Mouse (Mus musculus) embryonic facial prominence, embryonic 15.5 days (tissue): Measurements from ENCODE around the gene Tbc1d9b. TPM values are rescaled to one million over a fixed set of nuclear protein-coding genes. Genes with fewer than 3 reads are reported as not detected.

Experiments
- ATAC-seq: fragments of 200-750 bp; cut with Nextera tagmentation; 2 replicates; pipeline ENCODE4 v1.8.0; 2017; ENCODE audit warnings: low read depth, moderate TSS enrichment; ENCODE audit not compliant: insufficient number of reproducible peaks, low FRiP score, low TSS enrichment
- H3K27ac ChIP-seq: fragments of 300-500 bp; sonication (generic); replicated peaks from 2 replicates; pipeline ENCODE4 v1.5.1; 2015; ENCODE audit warnings: mild to moderate bottlenecking, inconsistent platforms
- H3K27me3 ChIP-seq: fragments of 300-500 bp; sonication (generic); 2 replicates; pipeline ENCODE4 v1.6.1; 2015; ENCODE audit warnings: inconsistent platforms
- H3K36me3 ChIP-seq: fragments of 300-500 bp; sonication (generic); 2 replicates; pipeline ENCODE4 v1.6.1; 2015; ENCODE audit warnings: mild to moderate bottlenecking, inconsistent platforms
- H3K4me1 ChIP-seq: fragments of 300-500 bp; sonication (generic); 2 replicates; pipeline ENCODE4 v1.6.1; 2015; ENCODE audit warnings: inconsistent platforms
- H3K4me2 ChIP-seq: fragments of 300-500 bp; sonication (generic); replicated peaks from 2 replicates; pipeline ENCODE4 v1.6.1; 2015; ENCODE audit warnings: mild to moderate bottlenecking, inconsistent platforms
- H3K4me3 ChIP-seq: fragments of 300-500 bp; sonication (generic); replicated peaks from 2 replicates; pipeline ENCODE4 v1.5.1; 2015; ENCODE audit warnings: mild to moderate bottlenecking, inconsistent platforms
- H3K9ac ChIP-seq: fragments of 300-500 bp; sonication (generic); 2 replicates; pipeline ENCODE4 v1.6.1; 2015; ENCODE audit warnings: inconsistent platforms
- H3K9me3 ChIP-seq: fragments of 300-500 bp; sonication (generic); replicated peaks from 2 replicates; pipeline ENCODE4 v1.6.1; 2016; ENCODE audit warnings: inconsistent platforms
- WGBS: fragments of 180-500 bp; shearing (Covaris S2); methylation state at CpG from one replicate; pipeline ENCODE4 v1.1.7; 2015; 5-methylcytosine and 5-hydroxymethylcytosine counted together
- polyA plus RNA-seq: library from polyadenylated mRNA; unstranded; fragments of >200 nt; fragmentation: Nextera tagmentation; extraction: Ambion mirVana; gene quantifications from 2 replicates; pipeline ENCODE4 v1.2.1, GENCODE M21; 2015

Tbc1d9b gene
- polyA plus RNA-seq, 1 experiment from 2014 or later, result 46.6 TPM

DNA sequence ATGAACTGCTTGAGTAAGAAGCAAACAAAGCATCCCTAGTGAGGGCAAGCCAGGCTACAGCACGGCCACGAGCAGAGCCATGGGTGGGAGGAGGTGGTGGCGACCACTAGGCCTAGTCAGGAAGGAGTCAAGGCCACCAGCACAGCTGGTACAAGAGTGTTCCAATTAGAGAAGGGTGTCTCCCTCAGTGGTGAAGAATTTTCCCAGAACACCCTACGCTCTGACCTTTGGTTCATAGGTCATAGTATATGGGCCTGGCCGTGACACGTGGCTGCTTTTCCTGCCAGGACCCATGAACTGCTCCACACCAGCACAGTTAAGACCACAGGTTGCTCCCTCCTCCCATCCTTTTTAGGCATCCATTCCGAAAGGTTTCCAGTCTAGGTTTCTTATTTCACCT is 8.4 kb downstream of the Tbc1d9b start:
- H3K9ac ChIP-seq, result no peak overlapping the region
- peaks cover 83% of the 10 kb centered on the region for H3K36me3 ChIP-seq
- no peaks in the 10 kb centered on the region for H3K4me1 ChIP-seq
- H3K4me3 ChIP-seq, result no peak overlapping the region
- H3K27ac ChIP-seq, result no peak overlapping the region
- H3K27me3 ChIP-seq, result no peaks in the 10 kb centered on the region
- 74% methylated on average over 7 of the region's 7 CpGs for WGBS
- H3K9me3 ChIP-seq, result no peaks in the 10 kb centered on the region
- no peak for ATAC-seq
- H3K4me2 ChIP-seq, result no peak overlapping the region

DNA sequence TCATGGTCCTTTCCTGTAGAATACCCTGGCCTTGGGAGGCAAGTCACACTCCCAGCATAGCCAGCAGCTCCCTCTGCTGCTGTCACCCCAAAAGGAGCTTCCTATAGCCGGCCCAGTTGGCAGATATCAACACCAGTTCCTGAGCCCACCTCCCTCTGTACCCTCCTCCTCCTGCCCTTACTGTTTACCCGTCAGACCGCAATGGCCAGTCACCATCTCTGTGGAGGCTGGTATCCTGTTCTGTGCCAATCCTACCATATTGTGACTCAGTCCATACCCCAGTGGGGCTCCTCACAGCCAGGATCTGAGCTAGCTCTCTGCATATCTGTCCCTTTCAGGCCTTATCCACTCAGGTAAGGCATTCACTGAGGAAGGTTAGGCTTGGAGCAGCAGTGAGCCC is 14.3 kb downstream of the Tbc1d9b start:
- Histone ChIP-seq H3K36me3 (peaks cover 86% of the 10 kb centered on the region), H3K4me3 (no peak overlapping the region)
- WGBS, result 89% methylated on average over 3 of the region's 3 CpGs

DNA sequence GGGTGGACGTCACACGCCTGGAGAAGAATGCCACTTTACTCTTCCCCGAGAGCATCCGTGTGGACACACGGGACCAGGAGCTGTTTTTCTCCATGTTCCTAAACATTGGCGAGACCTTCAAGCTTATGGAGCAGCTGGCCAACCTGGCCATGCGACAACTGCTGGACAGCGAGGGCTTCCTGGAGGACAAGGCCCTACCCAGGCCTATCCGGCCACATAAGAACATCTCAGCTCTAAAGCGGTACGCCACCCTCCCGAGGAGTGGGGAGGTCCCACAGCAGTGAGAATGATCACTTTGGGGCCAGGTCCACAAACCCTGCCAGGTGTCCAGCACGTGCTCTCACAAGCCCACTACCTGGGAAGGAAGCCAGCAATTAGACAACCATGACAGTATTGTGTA is 14.9 kb downstream of the Tbc1d9b start:
- 95% methylated on average over 13 of the region's 13 CpGs for WGBS

More for the DNA sequence above, 14.3 kb downstream of the Tbc1d9b start:
- no peak for ATAC-seq
- Histone ChIP-seq H3K27me3 (no peaks in the 10 kb centered on the region), H3K9me3 (no peaks in the 10 kb centered on the region), H3K9ac (no peak overlapping the region), H3K4me1 (no peaks in the 10 kb centered on the region), H3K27ac (no peak overlapping the region), H3K4me2 (no peak overlapping the region)

DNA sequence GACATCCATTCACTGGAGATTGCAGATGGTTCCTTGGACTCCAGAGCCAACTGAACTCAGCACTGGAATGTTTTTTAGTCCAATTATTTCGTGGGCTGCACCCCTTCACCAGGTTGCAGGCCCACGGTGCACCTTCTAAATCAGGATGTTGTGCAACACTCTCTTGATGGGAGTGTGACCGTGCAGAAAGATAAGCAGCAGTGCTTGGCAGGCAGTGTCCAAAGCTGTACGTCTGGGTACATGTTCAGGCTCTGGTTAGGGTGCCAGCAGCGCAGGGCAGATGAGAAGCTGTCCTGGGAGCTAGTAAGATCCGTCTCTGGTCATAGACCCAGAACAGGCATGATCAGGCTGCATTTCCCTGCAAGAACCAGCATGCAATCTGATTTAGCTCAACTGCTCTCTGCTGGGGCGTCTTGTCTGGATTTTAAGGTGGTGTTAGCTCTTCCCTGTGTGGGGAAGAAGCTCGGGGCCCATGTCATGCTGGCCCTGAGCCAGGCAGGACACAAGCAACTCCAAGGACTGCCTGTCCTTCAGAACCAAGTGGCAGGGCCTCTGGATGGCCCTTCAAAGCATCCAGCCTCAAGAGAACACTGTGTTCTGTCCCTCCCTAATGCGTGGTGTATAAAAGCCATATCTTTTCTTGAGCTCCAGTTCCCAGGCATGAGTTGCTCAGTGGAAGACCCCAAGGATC is 16.2 kb downstream of the Tbc1d9b start:
- Histone ChIP-seq H3K9me3 (no peaks in the 10 kb centered on the region), H3K36me3 (peaks cover 88% of the 10 kb centered on the region), H3K4me2 (no peak overlapping the region), H3K4me3 (no peak overlapping the region), H3K27ac (no peak overlapping the region), H3K9ac (no peak overlapping the region), H3K4me1 (no peaks in the 10 kb centered on the region), H3K27me3 (no peaks in the 10 kb centered on the region)
- ATAC-seq, result no peak
- WGBS, result 83% methylated on average over 9 of the region's 9 CpGs

More for the DNA sequence above, 14.9 kb downstream of the Tbc1d9b start:
- no peak overlapping the region for H3K9ac ChIP-seq
- peaks cover 86% of the 10 kb centered on the region for H3K36me3 ChIP-seq
- H3K27ac ChIP-seq, result no peak overlapping the region
- H3K9me3 ChIP-seq, result no peaks in the 10 kb centered on the region
- H3K4me2 ChIP-seq, result no peak overlapping the region
- H3K27me3 ChIP-seq, result no peaks in the 10 kb centered on the region
- H3K4me3 ChIP-seq, result no peak overlapping the region
- H3K4me1 ChIP-seq, result no peaks in the 10 kb centered on the region
- ATAC-seq, result no peak

GRCm38 (mm10) chr11:50147958-50148476 is 16.8 kb downstream of the Tbc1d9b start:
- H3K27me3 ChIP-seq, result no peaks in the 10 kb centered on the region
- no peak for ATAC-seq
- H3K27ac ChIP-seq, result no peak overlapping the region
- 90% methylated on average over 11 of the region's 11 CpGs for WGBS
- no peaks in the 10 kb centered on the region for H3K4me1 ChIP-seq
- no peaks in the 10 kb centered on the region for H3K9me3 ChIP-seq
- H3K36me3 ChIP-seq, result peaks cover 88% of the 10 kb centered on the region
- H3K4me2 ChIP-seq, result no peak overlapping the region
- H3K4me3 ChIP-seq, result no peak overlapping the region
- no peak overlapping the region for H3K9ac ChIP-seq

- H3K9me3 ChIP-seq, result no peaks in the 10 kb centered on the region
- H3K36me3 ChIP-seq, result peaks cover 86% of the 10 kb centered on the region
- no peaks in the 10 kb centered on the region for H3K27me3 ChIP-seq
- H3K4me1 ChIP-seq, result no peaks in the 10 kb centered on the region
- no peak overlapping the region for H3K9ac ChIP-seq
- H3K4me3 ChIP-seq, result no peak overlapping the region
- no peak for ATAC-seq
- H3K27ac ChIP-seq, result no peak overlapping the region
- H3K4me2 ChIP-seq, result no peak overlapping the region
- WGBS, result 88% methylated on average over 7 of the region's 7 CpGs
These were observed 18.0 kb downstream of the Tbc1d9b start for GRCm38 (mm10) chr11:50149200-50149599.

DNA sequence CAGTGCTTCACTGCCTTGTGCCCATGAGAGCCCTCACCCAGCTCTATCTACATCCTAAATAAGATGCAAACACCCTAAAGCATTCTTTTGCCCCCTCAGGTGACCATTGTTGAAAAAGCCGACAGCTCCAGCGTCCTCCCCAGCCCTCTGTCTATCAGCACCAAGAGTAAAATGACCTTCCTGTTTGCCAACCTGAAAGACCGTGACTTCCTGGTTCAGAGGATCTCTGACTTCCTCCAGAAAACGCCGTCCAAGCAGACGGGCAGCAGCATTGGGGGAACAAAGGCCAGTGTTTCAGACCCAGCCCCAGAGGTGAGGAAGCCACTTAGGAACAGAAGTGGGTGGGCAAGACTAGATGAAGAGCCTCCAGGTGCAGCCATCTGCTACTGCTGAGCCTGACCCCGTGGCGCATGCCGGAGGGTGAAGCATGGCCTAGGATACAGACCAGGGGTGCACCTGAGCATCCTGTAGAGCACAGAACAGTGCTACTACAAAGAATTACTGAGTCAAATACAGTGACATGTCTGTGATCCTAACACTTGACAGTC is 18.5 kb downstream of the Tbc1d9b start:
- WGBS, result 81% methylated on average over 9 of the region's 9 CpGs
- Histone ChIP-seq H3K9me3 (no peaks in the 10 kb centered on the region), H3K9ac (no peak overlapping the region), H3K4me2 (no peak overlapping the region), H3K27me3 (no peaks in the 10 kb centered on the region), H3K36me3 (peaks cover 90% of the 10 kb centered on the region), H3K4me1 (no peaks in the 10 kb centered on the region), H3K4me3 (no peak overlapping the region), H3K27ac (no peak overlapping the region)
- ATAC-seq, result no peak

GRCm38 (mm10) chr11:50151374-50151773 is 20.2 kb downstream of the Tbc1d9b start:
- no peak overlapping the region for H3K4me3 ChIP-seq
- no peak overlapping the region for H3K27ac ChIP-seq
- 84% methylated on average over 3 of the region's 3 CpGs for WGBS
- H3K4me2 ChIP-seq, result no peak overlapping the region
- no peaks in the 10 kb centered on the region for H3K9me3 ChIP-seq
- no peaks in the 10 kb centered on the region for H3K27me3 ChIP-seq
- H3K4me1 ChIP-seq, result no peaks in the 10 kb centered on the region
- H3K36me3 ChIP-seq, result peaks cover 91% of the 10 kb centered on the region
- ATAC-seq, result no peak
- H3K9ac ChIP-seq, result no peak overlapping the region

- Histone ChIP-seq H3K4me1 (no peaks in the 10 kb centered on the region), H3K27me3 (no peaks in the 10 kb centered on the region), H3K4me3 (no peak overlapping the region), H3K4me2 (no peak overlapping the region), H3K9ac (no peak overlapping the region), H3K27ac (no peak overlapping the region), H3K9me3 (no peaks in the 10 kb centered on the region), H3K36me3 (peaks cover 98% of the 10 kb centered on the region)
- ATAC-seq, result no peak
- WGBS, result 59% methylated on average over 9 of the region's 9 CpGs
These were observed 23.0 kb downstream of the Tbc1d9b start for GRCm38 (mm10) chr11:50154166-50154565.

DNA sequence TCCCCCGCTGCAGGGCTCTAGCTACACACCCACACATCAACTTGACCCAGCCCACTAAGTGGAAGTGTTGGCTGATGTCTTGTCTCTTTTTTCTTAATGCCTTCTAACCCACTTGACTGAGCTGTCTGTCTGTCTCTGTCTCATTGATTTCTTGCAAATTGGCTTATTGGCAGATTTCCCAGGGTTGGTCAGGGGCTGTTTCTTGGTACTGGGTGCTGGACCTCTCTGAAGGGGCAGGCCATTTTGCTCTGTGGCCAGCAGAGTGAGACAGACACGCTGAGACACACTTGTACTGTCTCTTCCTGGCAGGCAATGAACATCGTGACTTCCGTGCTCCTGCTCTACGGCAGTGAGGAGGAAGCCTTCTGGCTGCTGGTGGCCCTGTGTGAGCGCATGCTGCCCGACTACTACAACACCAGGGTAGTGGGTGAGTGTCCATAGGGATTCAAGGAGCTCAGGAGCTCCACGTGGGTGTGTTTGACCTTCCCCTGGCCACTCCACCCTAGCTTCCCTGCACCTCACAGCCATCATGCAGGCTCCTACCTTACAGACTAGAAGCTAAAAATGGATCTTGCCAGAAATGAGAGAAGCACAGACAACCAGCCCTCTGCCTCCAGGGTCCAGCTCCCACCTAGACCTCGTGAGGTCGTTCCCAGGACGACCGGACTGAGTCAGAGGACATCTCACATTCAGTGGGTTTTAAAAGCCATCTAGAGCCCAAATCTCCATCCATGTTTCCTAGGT is 23.8 kb downstream of the Tbc1d9b start:
- H3K36me3 ChIP-seq, result peaks cover 98% of the 10 kb centered on the region

DNA sequence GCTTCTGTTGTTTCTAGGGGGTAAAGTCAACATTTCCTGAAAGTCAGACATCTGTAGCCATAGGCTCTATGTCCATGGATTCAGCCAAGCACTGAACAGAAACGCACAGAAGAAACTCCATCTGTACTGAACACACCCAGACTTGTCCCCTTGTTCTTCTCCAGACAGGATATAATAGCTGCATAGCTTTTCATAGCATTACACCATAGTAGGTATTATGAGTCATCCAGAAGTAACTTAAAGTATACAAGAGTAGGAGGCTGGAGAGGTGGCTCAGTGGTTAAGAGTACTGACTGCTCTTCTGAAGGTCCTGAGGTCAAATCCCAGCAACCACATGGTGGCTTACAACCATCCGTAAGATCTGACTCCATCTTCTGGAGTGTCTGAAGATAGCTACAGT is 24.6 kb downstream of the Tbc1d9b start:
- no peaks in the 10 kb centered on the region for H3K4me1 ChIP-seq
- H3K4me3 ChIP-seq, result no peak overlapping the region
- H3K4me2 ChIP-seq, result no peak overlapping the region
- no peak overlapping the region for H3K9ac ChIP-seq
- peaks cover 98% of the 10 kb centered on the region for H3K36me3 ChIP-seq
- no peaks in the 10 kb centered on the region for H3K9me3 ChIP-seq
- H3K27ac ChIP-seq, result no peak overlapping the region
- ATAC-seq, result no peak
- no peaks in the 10 kb centered on the region for H3K27me3 ChIP-seq
- 83% methylated on average over 2 of the region's 2 CpGs for WGBS

More for the DNA sequence above, 23.8 kb downstream of the Tbc1d9b start:
- Histone ChIP-seq H3K4me2 (no peak overlapping the region), H3K27ac (no peak overlapping the region), H3K27me3 (no peaks in the 10 kb centered on the region), H3K9me3 (no peaks in the 10 kb centered on the region), H3K4me3 (no peak overlapping the region), H3K4me1 (no peaks in the 10 kb centered on the region), H3K9ac (no peak overlapping the region)
- WGBS, result 86% methylated on average over 12 of the region's 12 CpGs
- ATAC-seq, result no peak
